Mouse (Mus musculus) lung, postnatal 0 days (tissue): ENCODE measurements around the gene 1810055G02Rik.

Experiments
- CTCF ChIP-seq: IDR thresholded peaks from 2 replicates; pipeline ENCODE4 v1.5.1; 2016; ENCODE audit warnings: antibody characterized with exemption, mild to moderate bottlenecking
- EP300 ChIP-seq: IDR thresholded peaks from 2 replicates; pipeline ENCODE4 v1.6.1; 2016; ENCODE audit warnings: antibody characterized with exemption, mild to moderate bottlenecking, control low read depth

DNA sequence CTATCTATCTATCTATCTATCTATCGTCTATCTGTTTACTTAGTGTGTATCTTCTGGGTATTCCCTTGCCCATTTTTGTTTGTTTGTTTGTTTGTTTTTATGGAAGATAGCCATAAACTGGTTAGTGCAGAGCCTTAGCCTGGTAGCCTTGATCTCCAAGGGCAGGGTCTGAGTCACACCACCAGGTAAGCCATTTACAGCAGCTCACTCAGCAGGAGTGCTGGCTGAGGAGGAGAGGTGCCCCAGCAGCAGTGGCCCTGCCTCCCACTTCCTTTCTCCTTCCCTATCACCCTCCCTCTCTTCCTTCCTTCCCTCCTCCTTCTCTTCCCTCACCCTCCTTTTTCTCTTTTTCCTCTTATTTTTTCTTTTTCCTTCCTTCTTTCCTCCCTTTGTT, 45.1 kb downstream of the 1810055G02Rik start:
- TF ChIP-seq EP300, result no peak
- no peak for TF ChIP-seq CTCF
